Mouse (Mus musculus) right cerebral cortex, postnatal 4 days (tissue): ENCODE measurements around the gene Gpc6.
A peak's percentile ranks its signal among the peaks of the same experiment; 100 is the strongest.

ENCODE experiments used
- DNase-seq: peaks from one replicate; pipeline ENCODE4 v3.0.0-alpha.2; 2022

Gene Gpc6

DNA sequence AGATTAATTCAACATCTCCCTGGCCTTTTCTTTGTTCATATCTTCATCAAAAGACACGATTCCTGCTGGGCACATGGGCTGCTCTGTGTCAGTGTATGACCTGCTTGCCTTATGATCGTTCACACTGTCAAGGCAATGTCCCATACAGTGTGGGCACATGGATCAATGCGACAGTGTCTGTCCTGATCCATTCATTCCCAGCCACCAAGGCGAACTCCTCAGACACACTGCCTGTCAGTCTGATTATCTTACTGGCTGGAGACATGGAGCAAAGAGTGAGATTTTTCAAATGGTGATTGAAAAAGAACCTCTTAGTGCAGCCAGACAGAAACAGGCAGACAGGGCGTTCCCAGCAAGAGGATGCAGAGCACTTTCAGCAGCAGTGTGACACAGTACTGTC lies 143.1 kb downstream of the Gpc6 start:
- DNase-seq, result no peak

GRCm38 (mm10) chr14:117070470-117071085 lies 145.5 kb downstream of the Gpc6 start:
- no peak for DNase-seq

DNA sequence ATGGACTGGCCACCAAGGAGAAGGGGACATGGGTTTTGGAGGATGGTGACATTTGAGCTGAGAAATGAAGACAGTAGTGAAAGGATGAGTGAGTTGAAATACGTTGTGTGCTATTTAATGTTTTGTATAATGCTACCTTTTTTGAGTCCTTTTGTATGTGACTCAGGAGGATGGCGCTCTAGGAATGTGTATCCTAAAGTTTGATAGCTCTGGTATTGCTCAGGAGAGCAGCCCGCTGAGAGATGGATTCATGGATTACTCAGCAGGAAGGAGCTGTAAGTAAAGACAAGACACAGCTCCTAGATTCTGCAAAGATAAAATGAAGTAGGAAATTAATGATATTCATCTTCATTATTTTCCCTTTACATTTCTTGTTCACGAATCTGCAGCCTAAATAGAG lies 168.5 kb downstream of the Gpc6 start:
- DNase-seq, result no peak

- DNase-seq, result no peak
Measured at GRCm38 (mm10) chr14:117106900-117107299, 181.8 kb downstream of the Gpc6 start.

GRCm38 (mm10) chr14:117113153-117113552 lies 188.0 kb downstream of the Gpc6 start:
- DNase-seq, result no peak

DNA sequence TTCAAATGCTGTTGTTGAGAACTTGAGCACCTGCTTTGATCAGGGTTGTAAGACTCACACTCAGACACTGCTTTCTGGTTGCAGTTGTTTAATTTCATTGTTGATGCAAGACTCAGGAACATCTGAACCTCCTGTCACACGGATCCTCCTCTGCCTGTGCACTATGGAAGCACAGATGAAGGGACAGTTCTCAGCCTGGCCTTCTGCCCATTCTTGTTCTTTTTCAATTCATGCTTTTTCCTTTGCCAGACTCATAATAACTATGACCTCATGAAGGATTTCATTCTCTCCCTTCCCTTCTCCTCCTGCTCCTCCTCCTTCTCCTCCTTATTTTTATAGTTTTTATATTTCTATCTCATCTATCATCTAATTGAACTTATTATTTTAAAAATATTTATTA lies 196.9 kb downstream of the Gpc6 start:
- DNase-seq, result no peak

- DNase-seq, result no peak
Measured at GRCm38 (mm10) chr14:117130334-117130733, 205.2 kb downstream of the Gpc6 start.

DNA sequence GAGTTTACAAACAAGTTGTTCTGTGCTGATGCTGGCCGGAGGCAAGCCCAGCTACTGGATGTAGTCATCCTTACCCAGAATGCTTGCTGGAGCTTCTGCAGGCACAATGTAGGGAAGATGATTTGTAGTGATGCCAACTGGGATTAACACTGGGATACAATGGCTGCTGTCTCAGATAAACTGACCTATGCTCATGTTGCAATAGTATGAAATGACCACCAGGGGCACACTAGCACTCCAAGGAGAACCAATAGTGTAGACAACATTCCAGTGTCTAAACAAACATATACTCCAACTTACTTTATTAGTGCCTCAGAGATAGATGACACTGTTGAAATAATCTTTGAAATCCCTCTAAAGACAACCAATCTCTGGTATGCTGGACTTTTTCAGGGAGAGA lies 206.2 kb downstream of the Gpc6 start:
- no peak for DNase-seq

DNA sequence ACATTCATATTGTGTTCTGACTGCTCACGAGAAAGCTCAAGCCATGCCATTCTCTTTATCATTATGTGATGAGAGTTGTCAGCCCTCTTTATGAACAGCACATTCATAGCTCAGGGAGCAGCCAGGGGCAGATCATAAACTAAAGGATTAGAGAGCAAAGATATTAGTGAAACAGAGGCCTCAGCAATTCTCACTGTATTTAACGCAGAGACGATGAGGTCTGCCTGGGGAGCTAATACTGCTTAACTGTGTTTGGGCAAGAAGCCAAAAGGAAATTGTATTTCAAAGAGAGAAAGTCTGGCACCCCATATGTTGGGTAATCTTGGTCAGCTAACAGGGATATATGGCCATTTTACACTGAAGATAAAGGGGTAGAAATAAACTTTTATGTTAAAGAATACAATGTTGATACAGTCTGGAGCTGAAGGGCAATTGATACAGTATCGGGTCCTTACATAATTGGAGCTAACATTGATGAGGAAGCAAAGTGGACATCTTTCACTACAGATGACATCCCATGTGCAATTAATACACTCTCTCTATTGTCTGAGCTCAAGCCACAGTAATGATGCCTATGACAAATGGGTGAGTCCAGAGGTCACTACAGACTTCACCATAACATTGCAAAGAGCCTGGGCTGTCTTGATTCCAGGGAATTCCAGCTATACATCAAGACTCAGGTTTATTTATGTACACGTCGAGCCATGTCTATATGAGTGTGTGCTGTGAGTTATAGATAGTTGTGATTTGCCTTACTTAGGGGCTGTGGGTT lies 216.1 kb downstream of the Gpc6 start:
- no peak for DNase-seq

- peak; percentile 55 for DNase-seq
Measured at GRCm38 (mm10) chr14:117146089-117146488, 221.0 kb downstream of the Gpc6 start.

- DNase-seq, result no peak
Measured at GRCm38 (mm10) chr14:117146665-117147064, 221.6 kb downstream of the Gpc6 start.

DNA sequence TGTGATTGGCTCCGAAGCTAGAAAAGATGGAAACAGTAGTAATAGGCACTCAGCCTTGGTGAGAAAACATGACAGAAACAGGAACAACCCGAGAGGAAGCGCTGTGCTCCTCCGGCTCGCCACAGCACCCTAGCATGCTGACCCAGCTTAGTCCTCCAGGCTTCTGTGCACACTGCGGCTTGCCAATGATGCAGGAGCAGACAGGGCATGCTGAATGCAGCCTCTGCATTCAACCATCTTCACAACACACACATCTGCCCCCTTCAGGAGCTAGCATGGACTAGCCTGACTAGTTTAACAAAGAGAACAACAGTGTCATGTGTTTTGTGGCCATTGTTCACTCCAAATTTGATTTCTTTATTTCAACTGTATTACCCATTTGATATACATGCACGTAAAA lies 226.5 kb downstream of the Gpc6 start:
- DNase-seq, result no peak

DNA sequence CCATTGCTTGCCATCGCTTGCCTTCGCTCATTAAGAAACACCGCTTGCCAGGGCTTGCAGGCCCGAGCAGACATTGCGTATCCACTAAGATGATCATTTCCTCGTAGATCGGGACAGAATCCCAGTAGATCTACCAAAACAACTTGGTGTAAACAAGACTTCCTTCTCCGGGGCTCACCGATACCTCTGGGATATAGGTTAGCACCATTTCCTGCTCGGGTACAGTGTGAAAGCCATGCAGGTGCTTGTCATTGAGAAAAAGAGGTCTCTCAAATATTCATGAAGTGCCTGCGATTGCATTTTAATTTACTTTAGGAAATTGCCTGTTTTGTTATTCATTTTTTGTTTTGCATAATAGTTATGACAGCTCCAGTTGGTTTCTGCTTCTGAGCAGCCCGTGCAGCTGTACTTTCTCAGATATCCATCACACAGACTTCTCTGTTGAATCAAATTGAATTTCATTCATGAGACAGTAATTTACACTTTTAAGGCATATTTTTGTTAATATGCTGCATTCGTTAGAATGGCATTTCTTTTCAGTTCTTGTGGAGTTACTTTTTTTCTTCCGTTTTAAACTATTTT lies 230.9 kb downstream of the Gpc6 start:
- no peak for DNase-seq

DNA sequence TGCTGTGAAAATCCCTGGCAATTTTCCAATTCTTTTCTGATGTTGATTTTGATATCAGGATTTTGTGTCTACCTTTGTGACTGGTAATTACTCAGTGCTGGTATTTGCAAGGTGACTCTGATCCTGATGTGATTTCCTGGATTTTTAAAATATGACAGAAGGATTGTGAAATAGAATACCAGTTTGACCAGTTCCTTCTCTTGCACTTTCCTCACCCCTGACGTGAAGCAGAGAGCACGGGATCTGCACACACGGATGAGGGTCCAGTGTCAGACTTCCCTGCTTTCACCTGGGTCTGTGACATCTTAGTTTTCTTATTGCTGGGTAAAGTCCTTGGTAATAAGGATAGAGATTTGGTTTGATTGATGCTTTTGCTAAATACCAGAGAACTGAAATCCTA lies 232.3 kb downstream of the Gpc6 start:
- DNase-seq, result no peak

DNA sequence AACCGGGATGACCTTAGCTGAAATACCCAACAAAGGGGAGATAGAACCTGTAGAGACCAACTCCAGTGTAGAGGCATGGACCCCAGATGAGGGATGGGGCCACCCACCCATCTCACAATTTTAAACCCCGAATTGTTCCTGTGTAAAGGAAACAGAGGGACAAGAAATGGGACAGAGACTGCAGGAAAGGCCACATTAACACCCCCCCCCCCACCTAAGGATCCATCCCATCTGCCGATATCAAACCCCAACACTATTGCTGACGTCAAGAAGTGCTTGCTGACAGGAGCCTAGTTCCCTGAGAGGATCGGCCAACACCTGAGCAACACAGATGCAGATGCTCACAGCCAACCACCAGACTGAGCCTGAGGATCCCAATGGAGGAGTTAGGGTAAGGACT lies 241.2 kb downstream of the Gpc6 start:
- DNase-seq, result no peak

DNA sequence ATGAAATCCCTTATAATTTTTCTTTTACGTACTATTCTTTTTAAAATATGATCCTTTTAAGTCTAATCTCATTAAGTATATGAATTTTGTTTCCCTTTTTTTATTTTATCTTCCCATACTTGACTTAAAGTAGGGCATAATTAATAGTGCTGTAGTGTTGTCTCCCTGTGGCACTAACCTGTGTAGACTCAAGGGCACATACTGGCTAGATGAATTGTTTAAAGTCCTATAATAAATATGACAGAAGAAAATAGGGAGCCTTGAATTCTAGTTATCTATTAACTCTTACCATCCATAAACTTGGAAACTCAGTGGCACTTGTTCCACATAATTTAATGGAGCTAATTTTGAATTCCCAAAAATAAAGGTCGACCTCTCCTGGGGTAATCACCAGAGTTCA lies 268.2 kb downstream of the Gpc6 start:
- DNase-seq, result no peak

GRCm38 (mm10) chr14:117202012-117202411 lies 276.9 kb downstream of the Gpc6 start:
- DNase-seq, result no peak

DNA sequence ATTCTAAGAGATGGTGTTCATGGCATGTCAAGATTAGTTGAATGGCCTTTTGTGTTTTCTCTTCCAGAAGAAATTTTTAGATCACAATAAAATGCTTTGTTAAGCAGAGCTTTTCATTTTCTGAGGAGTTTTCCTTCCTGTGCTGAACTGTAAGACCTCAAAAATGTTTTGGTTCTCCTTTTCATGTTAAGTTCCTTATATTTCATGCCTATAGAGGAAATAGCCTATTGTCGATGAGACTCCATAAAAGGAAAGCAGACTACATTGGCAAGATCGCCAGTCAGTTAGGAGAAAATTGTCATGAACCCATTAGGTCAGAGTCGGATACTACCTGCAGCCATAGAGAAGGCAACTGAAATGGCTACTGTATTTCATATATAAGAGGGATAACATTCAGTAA lies 278.8 kb downstream of the Gpc6 start:
- DNase-seq, result no peak

GRCm38 (mm10) chr14:117214373-117214772 lies 289.3 kb downstream of the Gpc6 start:
- DNase-seq, result no peak

DNA sequence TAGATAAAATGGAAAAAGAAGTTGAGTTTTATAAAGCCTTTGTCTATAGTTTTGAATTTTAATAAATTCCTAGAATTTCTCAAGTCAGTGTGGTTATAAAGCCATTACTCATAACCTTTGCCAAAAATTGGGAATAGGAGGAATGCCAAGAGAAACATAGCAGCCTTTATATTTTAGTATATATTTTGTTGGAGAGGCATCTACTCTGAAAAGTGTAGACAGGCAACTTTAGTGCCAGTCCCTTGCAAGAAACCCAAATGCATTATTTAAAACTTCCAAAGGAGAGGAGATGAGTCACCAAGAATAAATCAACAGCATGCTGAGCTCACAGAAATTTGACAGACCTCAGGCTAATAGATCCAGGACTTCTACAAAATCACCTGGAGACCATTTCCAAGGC lies 301.8 kb downstream of the Gpc6 start:
- no peak for DNase-seq

- no peak for DNase-seq
Measured at GRCm38 (mm10) chr14:117230476-117230875, 305.4 kb downstream of the Gpc6 start.

DNA sequence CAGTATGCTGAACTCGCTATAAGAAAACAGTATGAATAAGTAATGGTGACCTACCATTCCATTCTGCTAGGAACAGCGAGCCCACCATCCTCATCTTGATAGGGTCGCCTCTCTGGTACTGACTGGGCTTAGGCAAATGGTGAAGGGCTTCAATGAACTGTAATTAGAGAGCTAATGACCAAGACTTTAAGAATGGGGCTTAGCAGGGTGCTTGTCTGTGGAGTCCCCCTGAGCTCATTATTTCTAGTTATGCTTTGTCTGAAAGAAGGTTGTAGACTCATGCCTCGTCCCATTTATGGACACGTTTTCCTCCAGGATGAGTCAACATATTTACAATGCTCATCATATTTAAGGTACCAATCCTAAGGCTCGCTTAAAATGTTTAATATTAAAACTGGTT lies 313.1 kb downstream of the Gpc6 start:
- DNase-seq, result no peak

- no peak for DNase-seq
Measured at GRCm38 (mm10) chr14:117239694-117240427, 314.7 kb downstream of the Gpc6 start.

DNA sequence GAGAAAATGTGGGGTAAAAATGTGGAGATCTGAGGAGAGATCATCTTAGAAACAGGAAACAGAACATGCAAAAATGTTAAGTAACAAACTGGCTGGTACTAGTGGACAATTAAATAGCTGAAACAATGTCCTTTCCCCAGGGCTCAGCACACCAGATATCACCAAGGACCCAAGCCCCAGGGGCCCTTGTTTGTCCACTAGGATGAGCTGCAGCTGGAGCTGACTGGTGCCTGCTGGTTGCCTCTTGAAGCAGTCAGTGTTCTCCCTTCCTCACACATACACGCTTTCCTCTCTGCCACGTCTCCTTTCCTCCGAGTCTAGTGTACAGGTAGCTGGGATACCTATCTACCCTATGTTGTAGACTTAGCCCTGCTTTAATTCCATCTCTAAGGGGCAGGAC lies 320.5 kb downstream of the Gpc6 start:
- DNase-seq, result no peak
